Mouse (Mus musculus) MEL (cell line): ENCODE measurements around the gene Trpt1. TPM values are rescaled to one million over a fixed set of nuclear protein-coding genes. Genes with fewer than 3 reads are reported as not detected.

Source experiments
- DNase-seq: peaks from one replicate; pipeline ENCODE4 v3.0.0; 2011; ENCODE audit warnings: low read depth, low spot score
- H3K27ac ChIP-seq: 2 replicates; pipeline ENCODE4 v1.5.1; 2012; ENCODE audit warnings: low read depth, mild to moderate bottlenecking, control low read depth, low read length, moderate library complexity; ENCODE audit not compliant: control insufficient read depth
- H3K27me3 ChIP-seq, 2 experiments: fragments of 150-350 bp in 1 of 2; sonication (generic) in 1 of 2; 2 replicates each; pipeline ENCODE4 v1.6.1; 2012; ENCODE audit warnings: low read length in 2 of 2, mild to moderate bottlenecking in 2 of 2, improper control_type of control experiment in 1 of 2, moderate library complexity in 1 of 2; ENCODE audit not compliant: insufficient read depth in 2 of 2, control insufficient read depth in 1 of 2
- H3K36me3 ChIP-seq, 2 experiments: 2 replicates each; pipeline ENCODE4 v1.6.1; 2012 to 2014; ENCODE audit warnings: low read length in 2 of 2, improper control_type of control experiment in 1 of 2, inconsistent platforms in 1 of 2, mild to moderate bottlenecking in 1 of 2; ENCODE audit not compliant: insufficient read depth in 2 of 2, control insufficient read depth in 1 of 2
- H3K4me1 ChIP-seq, 2 experiments: fragments of 150-350 bp in 1 of 2; sonication (generic) in 1 of 2; 2 replicates each; pipeline ENCODE4 v1.6.1; 2012; ENCODE audit warnings: low read length in 2 of 2, improper control_type of control experiment in 1 of 2, mild to moderate bottlenecking in 1 of 2; ENCODE audit not compliant: insufficient read depth in 2 of 2, control insufficient read depth in 1 of 2
- H3K4me3 ChIP-seq, 2 experiments: fragments of 150-350 bp in 1 of 2; sonication (generic) in 1 of 2; 2 replicates each; pipeline ENCODE4 v1.5.1; 2012; ENCODE audit warnings: low read depth in 2 of 2, low read length in 2 of 2, mild to moderate bottlenecking in 2 of 2, moderate library complexity in 2 of 2, control low read depth in 1 of 2, improper control_type of control experiment in 1 of 2; ENCODE audit not compliant: control insufficient read depth in 1 of 2, insufficient read depth in 1 of 2
- H3K79me2 ChIP-seq: 2 replicates; pipeline ENCODE4 v1.6.1; 2012; ENCODE audit warnings: mild to moderate bottlenecking, low read length, moderate library complexity; ENCODE audit not compliant: control insufficient read depth, poor library complexity, insufficient read depth
- H3K9ac ChIP-seq: 2 replicates; pipeline ENCODE4 v1.6.1; 2012; ENCODE audit warnings: low read depth, mild to moderate bottlenecking, control low read depth, low read length, moderate library complexity; ENCODE audit not compliant: control insufficient read depth, poor library complexity, severe bottlenecking
- H3K9me3 ChIP-seq: fragments of 150-350 bp; sonication (generic); replicated peaks from 2 replicates; pipeline ENCODE4 v1.6.1; 2012; ENCODE audit warnings: mild to moderate bottlenecking, low read length, improper control_type of control experiment, moderate library complexity; ENCODE audit not compliant: insufficient read depth
- CHD1 ChIP-seq: IDR thresholded peaks from 2 replicates; pipeline ENCODE4 v1.6.1; 2012; ENCODE audit warnings: low read depth, mild to moderate bottlenecking, inconsistent platforms, low read length, improper control_type of control experiment
- CHD2 ChIP-seq: IDR thresholded peaks from 2 replicates; pipeline ENCODE4 v1.6.1; 2011; ENCODE audit warnings: low read length, improper control_type of control experiment
- CTCF ChIP-seq, 3 experiments: IDR thresholded peaks in 2 of 3; conservative IDR thresholded peaks in 1 of 3; 2 replicates each; pipeline ENCODE4 v1.5.1; 2011 to 2012; ENCODE audit warnings: low read length in 3 of 3, low read depth in 2 of 3, mild to moderate bottlenecking in 2 of 3, improper control_type of control experiment in 1 of 3, inconsistent platforms in 1 of 3, mixed read lengths in 1 of 3, moderate library complexity in 1 of 3; ENCODE audit not compliant: control insufficient read depth in 1 of 3, insufficient read depth in 1 of 3, poor library complexity in 1 of 3, severe bottlenecking in 1 of 3
- E2F4 ChIP-seq: IDR thresholded peaks from 2 replicates; pipeline ENCODE4 v1.6.1; 2011; ENCODE audit warnings: low read depth, low read length, improper control_type of control experiment, borderline replicate concordance
- ELF1 ChIP-seq: IDR thresholded peaks from 2 replicates; pipeline ENCODE4 v1.6.1; 2014; ENCODE audit warnings: low read depth, mild to moderate bottlenecking, inconsistent platforms, low read length, improper control_type of control experiment, moderate library complexity
- EP300 ChIP-seq, 2 experiments: IDR thresholded peaks; 2 replicates each; pipeline ENCODE4 v1.6.1; 2011; ENCODE audit warnings: improper control_type of control experiment in 2 of 2, low read length in 2 of 2, low read depth in 1 of 2, mild to moderate bottlenecking in 1 of 2
- ETS1 ChIP-seq: IDR thresholded peaks from 2 replicates; pipeline ENCODE4 v1.6.1; 2012; ENCODE audit warnings: low read depth, mild to moderate bottlenecking, inconsistent platforms, low read length, improper control_type of control experiment, moderate library complexity
- GABPA ChIP-seq: IDR thresholded peaks from 2 replicates; pipeline ENCODE4 v1.6.1; 2012; ENCODE audit warnings: low read depth, mild to moderate bottlenecking, inconsistent platforms, low read length, improper control_type of control experiment, moderate library complexity
- HCFC1 ChIP-seq: IDR thresholded peaks from 2 replicates; pipeline ENCODE4 v1.6.1; 2012; ENCODE audit warnings: low read depth, mild to moderate bottlenecking, inconsistent platforms, low read length, improper control_type of control experiment, moderate library complexity
- KAT2A ChIP-seq: conservative IDR thresholded peaks from 2 replicates; pipeline ENCODE4 v1.6.1; 2012; ENCODE audit warnings: low read depth, low read length, improper control_type of control experiment, inconsistent platforms
- MAFK ChIP-seq: IDR thresholded peaks from 2 replicates; pipeline ENCODE4 v1.6.1; 2011; ENCODE audit warnings: low read depth, mild to moderate bottlenecking, low read length, improper control_type of control experiment, borderline replicate concordance
- MAX ChIP-seq: IDR thresholded peaks from 2 replicates; pipeline ENCODE4 v1.6.1; 2011; ENCODE audit warnings: low read length, improper control_type of control experiment
- MAZ ChIP-seq: IDR thresholded peaks from 2 replicates; pipeline ENCODE4 v1.6.1; 2012; ENCODE audit warnings: low read depth, mild to moderate bottlenecking, inconsistent platforms, low read length, improper control_type of control experiment
- MEF2A ChIP-seq: IDR thresholded peaks from 2 replicates; pipeline ENCODE4 v1.6.1; 2014; ENCODE audit warnings: low read depth, mild to moderate bottlenecking, inconsistent platforms, low read length, improper control_type of control experiment; ENCODE audit not compliant: poor library complexity, insufficient replicate concordance, severe bottlenecking; ENCODE audit errors: extremely low read depth
- MXI1 ChIP-seq: IDR thresholded peaks from 2 replicates; pipeline ENCODE4 v1.6.1; 2011; ENCODE audit warnings: mild to moderate bottlenecking, low read depth, low read length, improper control_type of control experiment
- MYC ChIP-seq: IDR thresholded peaks from 2 replicates; pipeline ENCODE4 v1.6.1; 2011; ENCODE audit warnings: low read depth, mild to moderate bottlenecking, low read length, improper control_type of control experiment, moderate library complexity
- NRF1 ChIP-seq: IDR thresholded peaks from 2 replicates; pipeline ENCODE4 v1.6.1; 2014; ENCODE audit warnings: low read depth, mild to moderate bottlenecking, inconsistent platforms, low read length, improper control_type of control experiment, moderate library complexity; ENCODE audit not compliant: poor library complexity, insufficient read depth, severe bottlenecking
- POLR2A ChIP-seq, 2 experiments: IDR thresholded peaks; 2 replicates each; pipeline ENCODE4 v1.6.1; 2011 to 2012; ENCODE audit warnings: low read length in 2 of 2, mild to moderate bottlenecking in 2 of 2, control low read depth in 1 of 2, improper control_type of control experiment in 1 of 2, low read depth in 1 of 2, moderate library complexity in 1 of 2; ENCODE audit not compliant: control insufficient read depth in 1 of 2, insufficient read depth in 1 of 2, poor library complexity in 1 of 2
- POLR2AphosphoS2 ChIP-seq: IDR thresholded peaks from 2 replicates; pipeline ENCODE4 v1.6.1; 2011; ENCODE audit warnings: low read length, improper control_type of control experiment
- POLR2AphosphoS5 ChIP-seq: IDR thresholded peaks from 2 replicates; pipeline ENCODE4 v1.6.1; 2012; ENCODE audit warnings: low read depth, borderline replicate concordance, mild to moderate bottlenecking, inconsistent platforms, low read length, moderate library complexity, mixed read lengths
- RAD21 ChIP-seq: IDR thresholded peaks from 2 replicates; pipeline ENCODE4 v1.6.1; 2011; ENCODE audit warnings: mild to moderate bottlenecking, low read depth, low read length, improper control_type of control experiment
- SIN3A ChIP-seq: IDR thresholded peaks from 2 replicates; pipeline ENCODE4 v1.6.1; 2012; ENCODE audit warnings: low read length, improper control_type of control experiment, inconsistent platforms
- TCF12 ChIP-seq: IDR thresholded peaks from 2 replicates; pipeline ENCODE4 v1.6.1; 2014; ENCODE audit warnings: low read depth, mild to moderate bottlenecking, inconsistent platforms, low read length, improper control_type of control experiment, moderate library complexity
- USF1 ChIP-seq: IDR thresholded peaks from 2 replicates; pipeline ENCODE4 v1.6.1; 2014; ENCODE audit warnings: low read depth, mild to moderate bottlenecking, inconsistent platforms, low read length, improper control_type of control experiment, moderate library complexity
- ZC3H11A ChIP-seq: IDR thresholded peaks from 2 replicates; pipeline ENCODE4 v1.6.1; 2012; ENCODE audit warnings: low read depth, mild to moderate bottlenecking, inconsistent platforms, low read length, improper control_type of control experiment
- ZKSCAN1 ChIP-seq: IDR thresholded peaks from 2 replicates; pipeline ENCODE4 v1.6.1; 2012; ENCODE audit warnings: low read depth, mild to moderate bottlenecking, inconsistent platforms, low read length, improper control_type of control experiment, moderate library complexity
- ZMIZ1 ChIP-seq: IDR thresholded peaks from 2 replicates; pipeline ENCODE4 v1.6.1; 2012; ENCODE audit warnings: low read depth, mild to moderate bottlenecking, inconsistent platforms, low read length, improper control_type of control experiment, moderate library complexity
- polyA plus RNA-seq, 2 experiments: library from polyadenylated mRNA; stranded (reverse) in 1 of 2; unstranded in 1 of 2; fragments of >175 nt in 1 of 2; fragments of >200 nt in 1 of 2; gene quantifications; 2 replicates each; pipeline versions ENCODE4 v1.2.1 to v1.2.4; 2012; ENCODE audit warnings: low replicate concordance in 2 of 2, low read depth in 1 of 2; ENCODE audit not compliant: insufficient read length in 2 of 2, insufficient read depth in 1 of 2, missing spikeins in 1 of 2
- total RNA-seq: library from RNA; depleted of rRNA; stranded (reverse); fragments of 300-350 nt; gene quantifications from 2 replicates; pipeline ENCODE4 v1.2.3, GENCODE M21; 2012

Gene Trpt1
- total and polyA plus RNA-seq, 3 experiments, result 1.8 to 2.3 TPM; not detected in 1

- DNase-seq, result peak; percentile 77
- Histone ChIP-seq H3K27me3 (no peaks in the 10 kb centered on the region), H3K4me3 (peak overlapping the region; percentile 85 to 90), H3K9ac (peak overlapping the region; percentile 97), H3K36me3 (peaks cover 9 to 23% of the 10 kb centered on the region in 2 experiments), H3K9me3 (no peaks in the 10 kb centered on the region), H3K79me2 (peaks cover 43% of the 10 kb centered on the region), H3K4me1 (peaks cover 0 to 20% of the 10 kb centered on the region in 2 experiments; a peak in 3 of 4 replicates), H3K27ac (peak overlapping the region; percentile 54)
- TF ChIP-seq POLR2AphosphoS5 (no peak), EP300 (IDR thresholded peaks at IDR 0.05; ENCODE audit: low read depth in 1 of 2, low read length in 2 of 2) (0 out of 4 replicates have a peak, but pooled peaks of 1 of the 2 experiments have one; percentile 3), RAD21 (no peak), NRF1 (no peak), MAX (peak; percentile 48; the same call in 1 of the 2 replicates), ETS1 (no peak), MYC (0 out of 2 replicates have a peak, but pooled peaks have one; percentile 10), ELF1 (no peak), POLR2AphosphoS2 (no peak), MXI1 (peak; percentile 77), MAZ (no peak), KAT2A (no peak), POLR2A (IDR thresholded peaks at IDR 0.05; ENCODE audit: control insufficient read depth in 1 of 2, insufficient read depth in 1 of 2, low read depth in 1 of 2, low read length in 2 of 2, poor library complexity in 1 of 2) (no peak), SIN3A (0 out of 2 replicates have a peak, but pooled peaks have one; percentile 31)
Observed at GRCm38 (mm10) chr19:7039088-7039720, 43.3 kb downstream of the Trpt1 start.

- DNase-seq, result peak; percentile 100
- Histone ChIP-seq H3K36me3 (peaks cover 5 to 23% of the 10 kb centered on the region in 2 experiments), H3K4me3 (peak within 1 kb of the TSS; percentile 85 to 90), H3K9me3 (no peaks in the 10 kb centered on the region), H3K4me1 (peaks cover 0 to 20% of the 10 kb centered on the region in 2 experiments; a peak in 3 of 4 replicates), H3K27ac (peak within 1 kb of the TSS; percentile 91), H3K27me3 (no peaks in the 10 kb centered on the region), H3K79me2 (peaks cover 43% of the 10 kb centered on the region), H3K9ac (peak within 1 kb of the TSS; percentile 97)
- no peak for TF ChIP-seq MAFK
- no peak for TF ChIP-seq MAZ
- no peak for TF ChIP-seq GABPA
- TF ChIP-seq CTCF (IDR thresholded peaks at IDR 0.05 in 2 of 3, conservative IDR thresholded peaks at IDR 0.05 in 1 of 3; ENCODE audit: control insufficient read depth in 1 of 3, insufficient read depth in 1 of 3, low read depth in 2 of 3, low read length in 3 of 3, poor library complexity in 1 of 3, severe bottlenecking in 1 of 3), result peak in 2 of 3 experiments; percentile 27 to 35; a peak in 5 of 6 replicates
- no peak for TF ChIP-seq ETS1
- TF ChIP-seq E2F4, result no peak
- peak; percentile 35 for TF ChIP-seq USF1
- TF ChIP-seq MXI1, result peak; percentile 75
- no peak for TF ChIP-seq MEF2A
- no peak for TF ChIP-seq ZKSCAN1
- peak; percentile 15; the same call in 1 of the 2 replicates for TF ChIP-seq MAX
- peak; percentile 82 for TF ChIP-seq ZMIZ1
- TF ChIP-seq CHD1, result no peak
- TF ChIP-seq POLR2AphosphoS2, result peak; percentile 90
- TF ChIP-seq POLR2A (IDR thresholded peaks at IDR 0.05; ENCODE audit: control insufficient read depth in 1 of 2, insufficient read depth in 1 of 2, low read depth in 1 of 2, low read length in 2 of 2, poor library complexity in 1 of 2), result peak; percentile 76 to 96
- peak; percentile 68 for TF ChIP-seq TCF12
- TF ChIP-seq SIN3A, result peak; percentile 3; the same call in 1 of the 2 replicates
- TF ChIP-seq HCFC1, result peak; percentile 77
- peak; percentile 92 for TF ChIP-seq CHD2
- no peak for TF ChIP-seq ZC3H11A
- TF ChIP-seq ELF1, result peak; percentile 66
Observed at GRCm38 (mm10) chr19:7039841-7040636, 44.1 kb downstream of the Trpt1 start, which contains the start of gene Stip1. Gene Stip1 (minus strand): TSS chr19:7039967.
